Mouse (Mus musculus): ENCODE measurements around the gene Slc35b3. TPM values are rescaled to one million over a fixed set of nuclear protein-coding genes. Genes with fewer than 3 reads are reported as not detected.

Slc35b3 gene
- total RNA-seq, 2 experiments from 2014 or later, result 19.1 to 20.4 TPM

- DNase-seq, result no peak
- intact Hi-C loops (cut with DNase I), result no loop called here
Observed at GRCm38 (mm10) chr13:38941280-38941679, 19.4 kb downstream of the Slc35b3 start.

GRCm38 (mm10) chr13:38938433-38938832 lies 22.2 kb downstream of the Slc35b3 start:
- no peak for DNase-seq
- intact Hi-C loops (cut with DNase I), result no loop called here

- DNase-seq, result no peak
- intact Hi-C loops (cut with DNase I), result no loop called here
Observed at GRCm38 (mm10) chr13:38936860-38937471, 23.7 kb downstream of the Slc35b3 start.

GRCm38 (mm10) chr13:38935856-38936446 lies 24.7 kb downstream of the Slc35b3 start:
- DNase-seq, result no peak
- intact Hi-C loops (cut with DNase I), result no loop called here

GRCm38 (mm10) chr13:38929843-38930578 lies 30.7 kb downstream of the Slc35b3 start:
- no peak for DNase-seq

GRCm38 (mm10) chr13:38922676-38923075 lies 38.0 kb downstream of the Slc35b3 start:
- intact Hi-C loops (cut with DNase I), result no loop called here
- no peak for DNase-seq

More at GRCm38 (mm10) chr13:38929843-38930578, 30.7 kb downstream of the Slc35b3 start:
- intact Hi-C loops (cut with DNase I), result no loop called here

- intact Hi-C loops (cut with DNase I), result no loop called here
- DNase-seq, result no peak
Observed at GRCm38 (mm10) chr13:38921306-38921705, 39.4 kb downstream of the Slc35b3 start.

GRCm38 (mm10) chr13:38918188-38918885 lies 42.3 kb downstream of the Slc35b3 start:
- intact Hi-C loops (cut with DNase I), result no loop called here
- DNase-seq, result no peak

- intact Hi-C loops (cut with DNase I), result no loop called here
- no peak for DNase-seq
Observed at GRCm38 (mm10) chr13:38917556-38917955, 43.1 kb downstream of the Slc35b3 start.

- no peak for DNase-seq
- intact Hi-C loops (cut with DNase I), result no loop called here
Observed at GRCm38 (mm10) chr13:38914771-38915170, 45.9 kb downstream of the Slc35b3 start.

GRCm38 (mm10) chr13:38892364-38892763 lies 68.3 kb downstream of the Slc35b3 start:
- no peak for DNase-seq
- intact Hi-C loops (cut with DNase I), result no loop called here

Data from left cerebral cortex, postnatal 4 days (tissue).